Mouse (Mus musculus): ENCODE measurements at regions not wholly inside any gene's neighbourhood (a gene's known extent, or its start where the extent isn't known, plus 50 kb on each side); places are given as distances from the start of the nearest gene placed in this dataset.

DNA sequence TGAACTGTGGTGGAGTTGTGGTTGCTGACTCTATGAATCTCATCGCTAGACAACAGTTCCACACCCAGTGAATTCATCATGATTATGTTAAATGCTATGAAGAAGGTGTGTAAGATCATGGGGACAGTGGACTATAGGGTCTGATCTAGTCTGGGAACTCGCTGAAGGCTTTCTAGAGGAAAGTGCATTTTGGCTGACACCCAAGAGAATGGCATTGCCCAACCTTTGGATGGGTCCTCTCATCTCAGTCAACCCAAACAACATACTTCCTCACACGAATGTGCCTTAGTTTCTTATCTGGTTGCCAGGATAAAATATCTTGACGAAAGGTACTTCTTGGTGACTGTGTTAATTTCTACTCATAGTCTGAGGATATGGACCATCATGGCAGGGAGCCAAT, 112.9 kb upstream of the Ado start:
- TF ChIP-seq CTCF (IDR thresholded peaks at IDR 0.05; ENCODE audit: low read depth), result no peak
- no peaks in the 10 kb centered on the region for H3K27me3 ChIP-seq (replicated peaks; ENCODE audit: control insufficient read depth, insufficient read depth, low read length)
- H3K27ac ChIP-seq (ENCODE audit: low read depth, low read length), result no peak overlapping the region
- no peaks in the 10 kb centered on the region for H3K4me1 ChIP-seq (replicated peaks; ENCODE audit: control insufficient read depth, insufficient read depth, low read length)
- H3K4me2 ChIP-seq (replicated peaks; ENCODE audit: low read depth), result no peak overlapping the region
- ATAC-seq, result no peak
- WGBS, result 75% methylated on average over 4 of the region's 4 CpGs
- no peak overlapping the region for H3K4me3 ChIP-seq (ENCODE audit: low read depth, low read length)
- H3K9ac ChIP-seq (ENCODE audit: low read depth, low read length), result no peak overlapping the region
- no peaks in the 10 kb centered on the region for H3K9me3 ChIP-seq (ENCODE audit: control insufficient read depth)
- H3K36me3 ChIP-seq (ENCODE audit: control insufficient read depth, insufficient read depth), result no peaks in the 10 kb centered on the region

DNA sequence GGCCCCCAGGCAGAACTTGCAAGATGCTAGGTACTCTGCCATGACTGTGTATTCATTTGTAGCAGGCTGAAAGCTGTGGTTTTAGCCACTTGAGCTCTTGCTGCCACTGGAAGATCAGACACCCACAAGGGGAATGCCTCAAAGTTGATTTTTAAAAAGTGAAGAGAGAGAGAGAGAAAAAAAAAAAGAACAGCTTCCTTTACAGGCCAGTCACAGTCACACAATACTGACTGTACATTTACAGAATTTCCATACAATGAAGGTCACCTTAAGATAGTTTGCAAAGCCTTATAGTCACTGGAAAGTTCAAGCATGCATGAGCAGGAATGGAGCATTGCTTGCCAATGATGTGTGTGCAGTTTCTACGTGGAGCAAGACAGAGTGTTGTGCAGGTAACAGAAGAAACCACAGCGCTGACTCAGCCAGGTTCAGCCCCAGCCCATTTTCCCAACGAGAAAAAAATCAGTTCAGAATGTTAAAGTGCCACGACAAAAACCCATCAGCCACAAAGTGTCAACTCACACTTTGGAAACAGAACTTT, 109.3 kb upstream of the Ado start:
- WGBS, result 69% methylated on average over 4 of the region's 4 CpGs

DNA sequence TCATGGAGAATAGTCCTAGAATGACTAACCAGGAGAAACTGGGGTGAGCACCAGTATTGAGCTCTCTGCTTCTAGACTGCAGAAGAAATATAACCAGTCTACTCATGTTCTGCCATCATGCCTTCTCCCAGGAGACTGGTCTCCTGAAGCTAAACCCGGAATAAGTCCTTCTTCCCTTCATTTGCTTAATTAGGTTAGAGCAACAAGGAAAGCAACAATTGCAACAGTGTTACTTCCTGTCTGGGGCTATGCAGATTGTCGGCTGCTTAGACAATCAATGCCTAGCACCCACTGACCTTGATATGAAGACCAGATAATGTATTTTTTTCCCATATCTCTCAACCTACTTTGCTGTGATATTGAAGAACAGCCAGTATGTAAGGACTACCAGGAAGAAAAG, 108.5 kb upstream of the Ado start:
- H3K27me3 ChIP-seq (replicated peaks; ENCODE audit: control insufficient read depth, insufficient read depth, low read length), result no peaks in the 10 kb centered on the region

More for the DNA sequence above, 109.3 kb upstream of the Ado start:
- Histone ChIP-seq H3K27me3 (replicated peaks; ENCODE audit: control insufficient read depth, insufficient read depth, low read length) (no peaks in the 10 kb centered on the region), H3K9ac (ENCODE audit: low read depth, low read length) (no peak overlapping the region), H3K4me1 (replicated peaks; ENCODE audit: control insufficient read depth, insufficient read depth, low read length) (no peaks in the 10 kb centered on the region), H3K36me3 (ENCODE audit: control insufficient read depth, insufficient read depth) (no peaks in the 10 kb centered on the region), H3K4me3 (ENCODE audit: low read depth, low read length) (no peak overlapping the region), H3K4me2 (replicated peaks; ENCODE audit: low read depth) (no peak overlapping the region), H3K27ac (ENCODE audit: low read depth, low read length) (no peak overlapping the region), H3K9me3 (ENCODE audit: control insufficient read depth) (no peaks in the 10 kb centered on the region)
- no peak for TF ChIP-seq CTCF (IDR thresholded peaks at IDR 0.05; ENCODE audit: low read depth)
- ATAC-seq, result no peak

DNA sequence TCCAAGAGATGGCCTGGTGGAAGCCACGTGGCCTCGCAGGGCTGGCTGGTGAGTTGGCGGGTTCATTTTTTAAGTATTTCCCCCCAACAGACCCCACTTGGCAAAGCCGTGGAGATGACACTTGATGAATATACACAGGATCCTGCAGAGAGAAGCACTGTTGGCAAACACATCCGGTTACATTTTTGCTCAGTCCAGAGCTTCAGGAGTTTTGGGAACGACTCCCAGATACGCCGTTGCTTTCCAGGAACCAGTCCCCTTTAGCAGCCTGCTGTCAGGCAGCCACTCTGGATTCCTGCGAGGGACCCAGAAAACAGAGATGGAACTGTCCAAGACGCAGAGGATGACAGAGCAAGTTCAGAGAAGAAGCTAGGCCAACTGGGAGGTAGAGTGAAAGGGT, 105.8 kb upstream of the Ado start:
- no peak for ATAC-seq
- H3K4me1 ChIP-seq (replicated peaks; ENCODE audit: control insufficient read depth, insufficient read depth, low read length), result no peaks in the 10 kb centered on the region
- TF ChIP-seq CTCF (IDR thresholded peaks at IDR 0.05; ENCODE audit: low read depth), result no peak

More for the DNA sequence above, 108.5 kb upstream of the Ado start:
- Histone ChIP-seq H3K36me3 (ENCODE audit: control insufficient read depth, insufficient read depth) (no peaks in the 10 kb centered on the region), H3K4me1 (replicated peaks; ENCODE audit: control insufficient read depth, insufficient read depth, low read length) (no peaks in the 10 kb centered on the region), H3K4me3 (ENCODE audit: low read depth, low read length) (no peak overlapping the region), H3K4me2 (replicated peaks; ENCODE audit: low read depth) (no peak overlapping the region), H3K9ac (ENCODE audit: low read depth, low read length) (no peak overlapping the region), H3K9me3 (ENCODE audit: control insufficient read depth) (no peaks in the 10 kb centered on the region), H3K27ac (ENCODE audit: low read depth, low read length) (no peak overlapping the region)
- ATAC-seq, result no peak
- no peak for TF ChIP-seq CTCF (IDR thresholded peaks at IDR 0.05; ENCODE audit: low read depth)
- WGBS, result 81% methylated on average over 2 of the region's 2 CpGs

DNA sequence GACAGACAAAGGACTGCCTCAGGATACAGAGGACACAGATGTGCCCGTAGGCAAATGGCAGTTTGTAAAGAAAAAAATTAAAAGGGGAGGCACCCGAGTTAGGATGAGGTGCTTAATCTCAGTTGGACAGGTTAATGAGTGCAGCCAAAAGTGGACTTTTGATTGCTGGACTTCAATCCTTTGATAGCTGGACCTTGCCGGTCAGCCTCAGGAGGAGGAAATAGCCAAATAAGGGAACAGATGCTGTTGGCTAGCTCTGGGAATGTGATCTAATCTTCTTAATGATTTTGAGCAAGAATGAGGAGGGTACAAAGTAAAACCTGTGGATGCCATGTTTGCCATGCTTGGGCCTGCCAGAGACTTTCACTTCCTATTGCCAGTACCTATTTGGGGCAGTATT, 103.5 kb upstream of the Ado start:
- ATAC-seq, result no peak
- Histone ChIP-seq H3K4me3 (ENCODE audit: low read depth, low read length) (no peak overlapping the region), H3K36me3 (ENCODE audit: control insufficient read depth, insufficient read depth) (no peaks in the 10 kb centered on the region), H3K27ac (ENCODE audit: low read depth, low read length) (no peak overlapping the region), H3K9ac (ENCODE audit: low read depth, low read length) (no peak overlapping the region), H3K4me2 (replicated peaks; ENCODE audit: low read depth) (no peak overlapping the region), H3K27me3 (replicated peaks; ENCODE audit: control insufficient read depth, insufficient read depth, low read length) (no peaks in the 10 kb centered on the region), H3K9me3 (ENCODE audit: control insufficient read depth) (no peaks in the 10 kb centered on the region), H3K4me1 (replicated peaks; ENCODE audit: control insufficient read depth, insufficient read depth, low read length) (no peaks in the 10 kb centered on the region)
- 60% methylated on average over 3 of the region's 3 CpGs for WGBS
- TF ChIP-seq CTCF (IDR thresholded peaks at IDR 0.05; ENCODE audit: low read depth), result no peak

More for the DNA sequence above, 105.8 kb upstream of the Ado start:
- Histone ChIP-seq H3K36me3 (ENCODE audit: control insufficient read depth, insufficient read depth) (no peaks in the 10 kb centered on the region), H3K9ac (ENCODE audit: low read depth, low read length) (no peak overlapping the region), H3K27me3 (replicated peaks; ENCODE audit: control insufficient read depth, insufficient read depth, low read length) (no peaks in the 10 kb centered on the region), H3K9me3 (ENCODE audit: control insufficient read depth) (no peaks in the 10 kb centered on the region), H3K27ac (ENCODE audit: low read depth, low read length) (no peak overlapping the region), H3K4me3 (ENCODE audit: low read depth, low read length) (no peak overlapping the region), H3K4me2 (replicated peaks; ENCODE audit: low read depth) (no peak overlapping the region)
- 63% methylated on average over 10 of the region's 10 CpGs for WGBS

DNA sequence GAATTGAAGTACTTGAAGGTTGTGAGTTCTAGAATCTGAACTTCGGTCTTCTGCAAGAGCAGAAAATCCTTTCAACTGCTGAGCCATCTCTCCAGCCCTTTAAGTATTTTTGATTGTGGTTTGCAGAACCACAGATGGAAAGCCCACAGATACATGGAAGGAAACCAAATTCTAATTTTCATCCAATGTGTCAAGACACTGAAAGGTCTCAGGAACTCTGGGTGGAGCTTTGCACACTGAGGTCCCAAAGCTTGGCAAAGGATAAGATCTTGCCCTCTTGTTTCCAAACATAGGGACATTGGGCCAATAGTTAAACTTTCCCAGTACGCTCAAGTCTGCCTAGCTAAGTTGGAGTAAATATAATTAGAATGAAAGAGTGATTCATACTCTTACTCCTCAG, 102.6 kb upstream of the Ado start:
- Histone ChIP-seq H3K4me1 (replicated peaks; ENCODE audit: control insufficient read depth, insufficient read depth, low read length) (no peaks in the 10 kb centered on the region), H3K9me3 (ENCODE audit: control insufficient read depth) (no peaks in the 10 kb centered on the region), H3K4me3 (ENCODE audit: low read depth, low read length) (no peak overlapping the region), H3K4me2 (replicated peaks; ENCODE audit: low read depth) (no peak overlapping the region), H3K36me3 (ENCODE audit: control insufficient read depth, insufficient read depth) (no peaks in the 10 kb centered on the region), H3K27ac (ENCODE audit: low read depth, low read length) (no peak overlapping the region), H3K27me3 (replicated peaks; ENCODE audit: control insufficient read depth, insufficient read depth, low read length) (no peaks in the 10 kb centered on the region), H3K9ac (ENCODE audit: low read depth, low read length) (no peak overlapping the region)
- TF ChIP-seq CTCF (IDR thresholded peaks at IDR 0.05; ENCODE audit: low read depth), result no peak
- 87% methylated on average over 2 of the region's 2 CpGs for WGBS
- no peak for ATAC-seq

Data from intestine, postnatal 0 days (tissue).